Mouse (Mus musculus): ENCODE data around the gene 1700017B05Rik.
A peak's percentile ranks its signal among the peaks of the same experiment; 100 is the strongest.

The 1700017B05Rik gene

GRCm38 (mm10) chr9:57271837-57272562 lies 9.6 kb upstream of the 1700017B05Rik start:
- no peak for DNase-seq

- peak; percentile 36 to 43 for DNase-seq
These were observed 8.7 kb upstream of the 1700017B05Rik start for GRCm38 (mm10) chr9:57271081-57271480.

DNA sequence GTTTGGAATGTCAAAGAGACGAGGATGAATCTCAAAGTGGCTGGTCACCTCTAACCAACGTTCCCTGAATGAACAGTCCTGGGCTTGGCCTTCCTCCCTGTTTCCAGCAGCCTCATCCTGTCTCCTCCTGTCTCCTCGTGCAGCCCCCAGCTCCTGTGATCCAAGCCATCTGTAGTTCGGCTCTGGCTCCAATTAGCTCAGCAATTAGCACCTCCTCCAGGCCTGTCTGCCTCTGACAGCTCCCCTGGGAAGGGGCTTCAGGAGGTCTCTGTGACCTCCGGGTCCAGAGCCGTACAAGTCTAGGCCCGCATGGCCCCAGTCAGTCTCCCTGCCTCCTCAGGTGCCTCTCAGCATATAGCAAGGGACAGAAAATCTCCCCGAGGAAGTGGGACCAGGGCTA lies 8.0 kb upstream of the 1700017B05Rik start:
- no peak for DNase-seq

DNA sequence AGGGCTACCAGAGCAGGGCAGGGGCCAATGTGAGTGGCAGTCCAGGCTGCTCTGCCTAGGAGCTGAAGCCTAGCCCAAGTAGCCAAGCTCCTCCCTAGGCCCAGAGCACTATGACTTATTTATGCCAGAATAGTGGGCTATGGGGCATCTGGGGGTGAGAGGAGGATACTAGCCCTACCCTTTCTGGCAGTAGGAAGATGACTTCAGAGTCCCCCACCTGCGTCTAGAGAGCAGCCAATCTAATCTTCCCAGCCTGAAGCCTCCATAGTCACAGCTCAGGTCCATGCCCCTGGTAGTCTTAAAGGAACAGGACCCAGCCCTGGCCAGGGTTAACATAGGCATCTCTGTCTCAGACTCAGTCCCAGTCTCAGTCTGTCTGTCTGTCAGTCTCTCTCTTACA lies 7.0 kb upstream of the 1700017B05Rik start:
- no peak for DNase-seq

- no peak for DNase-seq
These were observed 6.2 kb upstream of the 1700017B05Rik start for GRCm38 (mm10) chr9:57268575-57268974.

- DNase-seq = no peak
These were observed 5.7 kb upstream of the 1700017B05Rik start for GRCm38 (mm10) chr9:57268078-57268477.

GRCm38 (mm10) chr9:57267421-57267820 lies 5.0 kb upstream of the 1700017B05Rik start:
- no peak for DNase-seq

DNA sequence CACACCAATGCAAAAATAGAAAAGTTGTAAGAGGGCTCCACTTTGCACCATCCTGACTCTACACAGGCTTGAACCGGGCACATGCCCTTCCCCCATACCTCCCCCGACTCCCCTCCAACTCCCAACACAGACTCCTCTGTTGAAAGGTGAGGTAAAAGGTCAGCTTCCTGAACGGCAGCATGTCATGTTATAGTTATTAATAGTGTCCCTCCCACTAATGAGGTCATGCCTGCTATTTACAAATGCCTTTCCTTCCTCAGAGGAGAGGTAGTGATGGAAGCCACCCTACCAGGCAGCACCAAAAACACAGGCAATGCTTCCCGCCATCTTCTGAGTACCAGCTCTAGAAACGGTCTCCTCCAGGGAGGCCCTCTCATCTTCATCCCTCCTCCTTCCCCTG lies 2.7 kb upstream of the 1700017B05Rik start:
- DNase-seq = no peak

- DNase-seq = no peak
These were observed 628 bp upstream of the 1700017B05Rik start for GRCm38 (mm10) chr9:57262795-57263684.

GRCm38 (mm10) chr9:57261516-57261912 lies 898 bp downstream of the 1700017B05Rik start:
- peak in 1 of 2 experiments; percentile 62 for DNase-seq

DNA sequence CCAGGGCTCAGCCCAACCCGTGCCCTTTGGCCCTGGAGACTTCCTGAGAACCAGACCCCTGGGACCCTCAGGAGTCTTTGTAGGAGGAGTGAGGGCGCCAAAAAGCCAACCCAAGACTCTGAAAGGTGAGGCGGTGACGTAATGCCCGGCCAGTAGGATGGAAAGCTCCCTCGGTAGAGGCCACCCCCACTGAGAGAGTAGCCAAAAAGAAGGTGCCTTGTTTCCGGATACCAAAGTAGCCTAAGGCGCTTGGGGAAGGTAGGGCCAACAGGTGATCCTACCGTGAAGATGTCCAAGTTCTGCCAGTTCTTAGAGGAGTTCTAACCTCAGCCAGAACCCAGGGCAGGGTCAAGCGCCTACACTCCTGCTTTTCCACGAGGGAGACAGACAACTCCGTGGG lies 1.5 kb downstream of the 1700017B05Rik start:
- DNase-seq = no peak

- DNase-seq = peak; percentile 96 to 97
These were observed 2.7 kb downstream of the 1700017B05Rik start for GRCm38 (mm10) chr9:57259736-57260135.

- DNase-seq = no peak
These were observed 4.8 kb downstream of the 1700017B05Rik start for GRCm38 (mm10) chr9:57257627-57258026.

DNA sequence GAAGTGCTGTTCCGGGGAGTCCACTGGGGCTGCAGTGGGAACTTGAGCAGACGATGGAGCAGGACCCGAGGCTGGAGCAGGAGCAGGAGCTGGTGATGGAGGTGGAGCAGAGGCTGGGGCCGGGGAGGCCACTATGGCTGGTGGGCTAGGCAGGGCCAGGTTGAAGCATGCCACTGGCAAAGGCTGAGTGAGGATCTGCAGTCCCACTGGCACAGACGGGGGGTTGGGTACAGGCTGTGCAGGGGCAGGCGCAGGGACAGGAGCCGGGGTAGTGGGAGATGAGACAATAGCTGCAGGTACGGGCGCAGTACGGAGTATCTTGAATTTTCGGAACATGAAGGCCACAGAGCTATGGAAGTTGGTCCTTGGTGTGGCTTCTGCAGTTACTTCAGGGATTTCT lies 5.6 kb downstream of the 1700017B05Rik start:
- DNase-seq = no peak

- DNase-seq = no peak
These were observed 6.1 kb downstream of the 1700017B05Rik start for GRCm38 (mm10) chr9:57256309-57256708.

GRCm38 (mm10) chr9:57254823-57255495 lies 7.5 kb downstream of the 1700017B05Rik start:
- no peak for DNase-seq

DNA sequence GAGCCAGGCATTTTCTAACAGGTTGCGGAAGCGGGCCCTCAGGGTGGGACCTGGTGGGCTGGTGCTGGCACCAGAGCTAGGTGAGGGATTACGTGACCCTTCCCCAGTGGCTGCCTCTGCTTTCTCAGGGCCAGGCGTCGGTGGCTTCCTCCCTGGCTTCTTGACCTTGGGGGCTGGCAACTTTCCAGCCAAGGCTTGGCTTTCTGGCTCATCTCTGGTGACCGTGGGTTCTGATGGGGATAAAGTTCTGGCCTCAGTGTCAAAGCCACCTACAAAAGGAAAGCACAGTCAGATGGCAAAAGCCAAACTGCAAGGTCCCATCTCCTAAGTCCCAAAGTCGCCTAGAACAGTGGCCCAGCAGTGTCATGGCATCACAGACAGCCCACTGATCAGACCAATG lies 8.4 kb downstream of the 1700017B05Rik start:
- DNase-seq = no peak

GRCm38 (mm10) chr9:57251139-57251538 lies 11.3 kb downstream of the 1700017B05Rik start:
- DNase-seq = no peak

DNA sequence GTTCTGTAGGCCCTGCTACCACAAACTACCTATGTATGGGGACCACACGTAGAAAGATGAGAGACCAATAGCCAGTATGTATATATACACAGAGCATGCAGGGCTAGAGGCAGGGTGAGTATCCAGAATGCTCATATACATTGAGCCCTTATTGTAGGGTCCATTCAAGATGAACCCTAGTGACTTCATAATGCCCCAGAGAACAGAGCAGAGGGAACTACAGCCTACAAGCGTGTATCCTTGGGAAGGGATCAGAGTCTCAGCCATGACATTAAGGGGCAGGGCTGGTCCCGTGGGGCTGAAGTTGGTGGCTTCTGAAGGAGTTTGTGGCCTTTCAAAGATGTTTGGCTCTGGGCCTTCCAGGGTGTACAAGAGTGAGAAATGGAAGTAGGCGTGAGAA lies 12.4 kb downstream of the 1700017B05Rik start:
- DNase-seq = no peak

GRCm38 (mm10) chr9:57248030-57248942 lies 14.1 kb downstream of the 1700017B05Rik start:
- DNase-seq = no peak

- no peak for DNase-seq
These were observed 15.2 kb downstream of the 1700017B05Rik start for GRCm38 (mm10) chr9:57247201-57247671.

DNA sequence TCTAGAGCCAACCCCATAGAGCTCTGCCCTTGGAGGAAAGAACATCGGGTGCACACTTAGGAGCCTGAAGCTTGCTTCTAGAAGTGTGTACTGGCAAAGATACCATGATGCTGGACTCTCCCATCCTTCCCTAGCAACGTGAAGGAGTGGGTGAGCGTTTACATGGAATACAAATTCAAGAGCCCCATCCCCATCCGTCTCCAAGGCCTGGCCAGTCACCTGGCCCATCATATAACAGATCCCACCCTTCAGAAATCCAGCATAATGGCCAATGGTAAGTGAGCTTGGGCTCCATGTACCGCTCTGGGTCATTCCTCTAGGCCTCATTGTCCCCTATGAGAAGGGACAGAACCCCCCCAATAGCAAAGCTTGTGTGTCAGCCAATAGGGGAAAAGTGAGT lies 15.9 kb downstream of the 1700017B05Rik start:
- no peak for DNase-seq

Data from cerebellum, postnatal 25 days (tissue).